Mouse (Mus musculus) thymus, adult 2 months (tissue): ENCODE data around the gene Hectd1.

Source experiments
- CTCF ChIP-seq: fragments of 200-500 bp; IDR thresholded peaks from 2 replicates; pipeline ENCODE4 v1.5.1; 2012; ENCODE audit warnings: mild to moderate bottlenecking, control low read depth, low read length, moderate library complexity, borderline replicate concordance; ENCODE audit not compliant: control insufficient read depth, poor library complexity, insufficient read depth; ENCODE audit errors: extremely low read depth
- POLR2A ChIP-seq: fragments of 200-500 bp; IDR thresholded peaks from 2 replicates; pipeline ENCODE4 v1.6.1; 2012; ENCODE audit warnings: mild to moderate bottlenecking, low read length, control low read depth, moderate library complexity; ENCODE audit not compliant: control insufficient read depth, poor library complexity, insufficient read depth; ENCODE audit errors: extremely low read depth

DNA sequence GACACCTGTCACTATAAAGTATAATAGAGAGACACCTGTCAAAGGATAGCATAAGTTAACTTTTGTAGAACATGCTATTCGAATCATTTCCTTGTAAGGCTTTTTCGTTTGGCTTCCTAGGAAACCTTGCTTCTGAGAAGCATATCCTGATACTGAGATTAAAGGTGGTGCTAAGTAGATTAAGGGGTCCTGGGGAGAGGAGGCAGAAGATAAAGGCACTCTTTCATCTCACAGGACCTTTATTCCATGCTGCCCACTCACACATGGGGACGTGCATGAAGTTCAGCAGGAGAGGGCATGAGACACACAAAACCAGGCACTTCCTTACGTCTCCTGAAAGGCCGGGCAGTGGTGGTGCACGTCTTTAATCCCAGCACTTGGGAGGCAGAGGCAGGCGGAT is 26.1 kb upstream of the Hectd1 start:
- no peak for TF ChIP-seq CTCF
- TF ChIP-seq POLR2A: no peak
